Mouse (Mus musculus) olfactory bulb, adult 2 months (tissue): ENCODE measurements around the gene Ogfod3.

Experiments used
- CTCF ChIP-seq: fragments of 200-500 bp; IDR thresholded peaks from 2 replicates; pipeline ENCODE4 v1.5.1; 2012; ENCODE audit warnings: low read depth, mild to moderate bottlenecking, low read length, moderate library complexity; ENCODE audit not compliant: insufficient read depth
- POLR2A ChIP-seq: fragments of 200-500 bp; IDR thresholded peaks from 2 replicates; pipeline ENCODE4 v1.6.1; 2012; ENCODE audit warnings: mild to moderate bottlenecking, low read depth, low read length, moderate library complexity; ENCODE audit not compliant: insufficient read depth

DNA sequence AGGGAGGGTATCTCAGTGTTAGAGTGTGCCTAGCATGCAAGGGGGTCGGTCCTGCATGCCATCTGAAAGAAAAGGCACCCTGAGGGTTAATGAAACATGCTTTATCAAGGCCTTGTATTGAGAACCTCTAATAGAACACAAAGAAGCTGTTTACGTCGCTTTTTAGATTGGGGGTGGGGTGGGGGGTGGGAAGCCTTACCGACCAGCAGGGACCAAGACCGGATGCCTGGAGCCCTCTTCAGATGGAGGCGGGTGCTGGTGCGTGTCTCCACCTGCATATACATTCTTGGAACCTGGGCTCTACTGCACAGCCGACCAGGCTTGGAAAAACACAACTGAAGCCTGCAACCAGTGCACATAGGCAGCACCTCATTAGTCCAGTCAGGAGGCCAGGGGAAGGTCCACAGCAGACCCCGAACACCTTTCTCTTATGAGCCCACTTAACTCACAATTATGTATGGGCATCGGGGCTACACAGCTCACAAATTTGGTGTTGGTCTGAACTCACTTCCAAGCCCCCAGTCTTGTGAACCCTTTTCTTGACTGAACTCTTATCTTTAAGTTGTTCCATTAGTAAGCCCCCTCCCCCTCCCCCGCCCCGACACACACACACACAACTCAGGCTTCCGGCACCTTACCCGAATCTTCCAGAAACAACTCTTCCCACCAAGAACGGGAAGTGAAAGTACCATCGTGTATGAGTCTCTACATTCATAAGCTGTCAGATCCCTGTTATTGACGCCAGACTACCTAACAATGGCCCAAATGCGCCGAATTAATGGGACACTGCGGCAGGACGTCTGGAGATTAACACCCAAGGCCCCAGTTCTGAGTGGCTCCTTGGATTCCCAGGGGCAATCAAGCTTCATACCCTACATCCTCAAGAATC lies 23.9 kb upstream of the Ogfod3 start:
- TF ChIP-seq CTCF, result no peak
- no peak for TF ChIP-seq POLR2A
